Mouse (Mus musculus): ENCODE measurements around the gene Plxnb1. TPM values are rescaled to one million over a fixed set of nuclear protein-coding genes. Genes with fewer than 3 reads are reported as not detected.

The Plxnb1 gene
- total and polyA plus RNA-seq, 3 experiments = under 0.01 TPM; not detected in 2

- H3K4me2 ChIP-seq (ENCODE audit: insufficient read depth, low read depth, poor library complexity, severe bottlenecking) = peak overlapping the region; percentile 88
- H3K36me3 ChIP-seq (replicated peaks in 1 of 2; ENCODE audit: control insufficient read depth in 1 of 2, insufficient read depth in 1 of 2, low read length in 1 of 2) = peaks cover 34 to 47% of the 10 kb centered on the region in 2 experiments
- peak overlapping the region; percentile 47 to 51 (median 50) for H3K4me3 ChIP-seq (replicated peaks in 1 of 3; ENCODE audit: low read depth in 2 of 3, low read length in 2 of 3, poor library complexity in 1 of 3)
- no peaks in the 10 kb centered on the region for H3K9me3 ChIP-seq (replicated peaks; ENCODE audit: low read length)
- dilution Hi-C loops (cut with MboI; ENCODE audit: extremely low pct_ligation_motif_present, extremely low pct_unique_long_range_greater_than_20kb, low sequenced_read_pairs) (no loop called here), in situ Hi-C loops (cut with MboI; ENCODE audit: low pct_ligation_motif_present, low pct_unique_long_range_greater_than_20kb, low sequenced_read_pairs) (no loop called here)
- H3K27ac ChIP-seq (ENCODE audit: insufficient read depth, low read depth) = peak overlapping the region; percentile 75
- TF ChIP-seq TBP (conservative IDR thresholded peaks at IDR 0.05; ENCODE audit: low read depth, low read length) (no peak), USF2 (conservative IDR thresholded peaks at IDR 0.05; ENCODE audit: low read depth, low read length) (no peak), KAT2A (IDR thresholded peaks at IDR 0.05; ENCODE audit: insufficient replicate concordance, low read length) (no peak), TCF12 (IDR thresholded peaks at IDR 0.05; ENCODE audit: low read depth, low read length) (no peak), ZC3H11A (IDR thresholded peaks at IDR 0.05; ENCODE audit: low read depth, low read length) (no peak), MAX (IDR thresholded peaks at IDR 0.05; ENCODE audit: low read length) (no peak), CHD1 (IDR thresholded peaks at IDR 0.05; ENCODE audit: low read depth, low read length) (no peak), SIN3A (IDR thresholded peaks at IDR 0.05; ENCODE audit: low read length) (no peak)
- H3K79me2 ChIP-seq (replicated peaks; ENCODE audit: control insufficient read depth, extremely low read depth, insufficient read depth, poor library complexity, severe bottlenecking) = peaks cover 57% of the 10 kb centered on the region
- peaks cover 40 to 71% of the 10 kb centered on the region in 2 experiments for H3K4me1 ChIP-seq (ENCODE audit: control insufficient read depth in 1 of 2, insufficient read depth in 2 of 2)
- H3K27me3 ChIP-seq (replicated peaks) = no peaks in the 10 kb centered on the region
- H3K9ac ChIP-seq (ENCODE audit: insufficient read depth, low read depth) = peak overlapping the region; percentile 60; the same call in 1 of the 2 replicates
- no peak for DNase-seq (ENCODE audit: extremely low read depth)
These were observed 39.7 kb upstream of the Plxnb1 start for GRCm38 (mm10) chr9:109055271-109056030.

DNA sequence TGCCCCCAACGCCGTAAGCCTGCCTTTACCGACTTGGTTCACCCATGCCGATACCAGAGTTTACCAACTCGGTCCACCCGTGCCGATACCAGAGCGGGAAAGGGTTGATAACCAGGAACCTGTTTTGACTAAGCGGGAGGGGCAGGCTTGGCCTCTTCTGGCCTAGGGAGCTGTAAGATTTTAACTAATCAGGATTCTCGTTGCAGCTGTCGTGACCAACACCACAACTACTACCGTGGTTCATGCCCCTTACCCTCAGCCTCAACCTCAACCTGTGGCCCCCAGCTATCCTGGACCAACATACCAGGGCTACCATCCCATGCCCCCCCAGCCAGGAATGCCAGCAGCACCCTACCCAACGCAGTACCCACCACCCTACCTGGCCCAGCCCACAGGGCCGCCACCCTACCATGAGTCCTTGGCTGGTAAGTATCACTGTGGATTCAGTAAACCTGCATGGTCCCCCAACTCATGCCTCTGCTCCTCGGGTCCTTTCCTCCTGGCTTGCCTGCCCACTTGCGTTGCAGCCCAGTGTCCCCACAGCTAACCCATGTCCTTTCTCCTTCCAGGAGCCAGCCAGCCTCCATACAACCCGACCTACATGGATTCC lies 39.0 kb upstream of the Plxnb1 start:
- dilution Hi-C loops (cut with MboI; ENCODE audit: extremely low pct_ligation_motif_present, extremely low pct_unique_long_range_greater_than_20kb, low sequenced_read_pairs) = no loop called here
- Histone ChIP-seq H3K79me2 (replicated peaks; ENCODE audit: control insufficient read depth, extremely low read depth, insufficient read depth, poor library complexity, severe bottlenecking) (peaks cover 57% of the 10 kb centered on the region), H3K4me3 (replicated peaks in 1 of 3; ENCODE audit: low read depth in 2 of 3, low read length in 2 of 3, poor library complexity in 1 of 3) (peak overlapping the region in 1 of 3 experiments; percentile 8), H3K4me2 (ENCODE audit: insufficient read depth, low read depth, poor library complexity, severe bottlenecking) (peak overlapping the region; percentile 88), H3K4me1 (ENCODE audit: control insufficient read depth in 1 of 2, insufficient read depth in 2 of 2) (peaks cover 42 to 76% of the 10 kb centered on the region in 2 experiments), H3K27me3 (replicated peaks) (no peaks in the 10 kb centered on the region), H3K36me3 (replicated peaks in 1 of 2; ENCODE audit: control insufficient read depth in 1 of 2, insufficient read depth in 1 of 2, low read length in 1 of 2) (peaks cover 35 to 53% of the 10 kb centered on the region in 2 experiments), H3K9me3 (replicated peaks; ENCODE audit: low read length) (no peaks in the 10 kb centered on the region), H3K9ac (ENCODE audit: insufficient read depth, low read depth) (0 out of 2 replicates have a peak overlapping the region, but pooled peaks have one; percentile 60), H3K27ac (ENCODE audit: insufficient read depth, low read depth) (peak overlapping the region; percentile 3)
- in situ Hi-C loops (cut with MboI; ENCODE audit: low pct_ligation_motif_present, low pct_unique_long_range_greater_than_20kb, low sequenced_read_pairs) = no loop called here
- DNase-seq (ENCODE audit: extremely low read depth) = no peak
- TF ChIP-seq UBTF (IDR thresholded peaks at IDR 0.05; ENCODE audit: low read depth, low read length) (no peak), IRF4 (IDR thresholded peaks at IDR 0.05; ENCODE audit: low read depth, low read length) (no peak), JUN (IDR thresholded peaks at IDR 0.05; ENCODE audit: insufficient read depth, low read depth, low read length) (no peak), PAX5 (IDR thresholded peaks at IDR 0.05; ENCODE audit: low read length) (no peak), NRF1 (IDR thresholded peaks at IDR 0.05; ENCODE audit: low read depth, low read length) (no peak), MAZ (IDR thresholded peaks at IDR 0.05; ENCODE audit: low read depth, low read length) (no peak), TCF12 (IDR thresholded peaks at IDR 0.05; ENCODE audit: low read depth, low read length) (no peak), SIN3A (IDR thresholded peaks at IDR 0.05; ENCODE audit: low read length) (no peak), ELF1 (IDR thresholded peaks at IDR 0.05; ENCODE audit: low read depth, low read length) (no peak), POLR2A (IDR thresholded peaks at IDR 0.05; ENCODE audit: low read depth, low read length) (no peak), MEF2A (IDR thresholded peaks at IDR 0.05; ENCODE audit: borderline replicate concordance, low read depth, low read length) (no peak), CHD1 (IDR thresholded peaks at IDR 0.05; ENCODE audit: low read depth, low read length) (no peak), MAX (IDR thresholded peaks at IDR 0.05; ENCODE audit: low read length) (no peak), ZKSCAN1 (IDR thresholded peaks at IDR 0.05; ENCODE audit: borderline replicate concordance, low read depth, low read length) (no peak), MAFK (IDR thresholded peaks at IDR 0.05; ENCODE audit: insufficient replicate concordance, low read length) (no peak), GABPA (IDR thresholded peaks at IDR 0.05; ENCODE audit: insufficient replicate concordance, low read depth, low read length) (no peak)

All from CH12.LX (cell line).